Mouse (Mus musculus): Measurements from ENCODE around the gene Glmp.

DNA sequence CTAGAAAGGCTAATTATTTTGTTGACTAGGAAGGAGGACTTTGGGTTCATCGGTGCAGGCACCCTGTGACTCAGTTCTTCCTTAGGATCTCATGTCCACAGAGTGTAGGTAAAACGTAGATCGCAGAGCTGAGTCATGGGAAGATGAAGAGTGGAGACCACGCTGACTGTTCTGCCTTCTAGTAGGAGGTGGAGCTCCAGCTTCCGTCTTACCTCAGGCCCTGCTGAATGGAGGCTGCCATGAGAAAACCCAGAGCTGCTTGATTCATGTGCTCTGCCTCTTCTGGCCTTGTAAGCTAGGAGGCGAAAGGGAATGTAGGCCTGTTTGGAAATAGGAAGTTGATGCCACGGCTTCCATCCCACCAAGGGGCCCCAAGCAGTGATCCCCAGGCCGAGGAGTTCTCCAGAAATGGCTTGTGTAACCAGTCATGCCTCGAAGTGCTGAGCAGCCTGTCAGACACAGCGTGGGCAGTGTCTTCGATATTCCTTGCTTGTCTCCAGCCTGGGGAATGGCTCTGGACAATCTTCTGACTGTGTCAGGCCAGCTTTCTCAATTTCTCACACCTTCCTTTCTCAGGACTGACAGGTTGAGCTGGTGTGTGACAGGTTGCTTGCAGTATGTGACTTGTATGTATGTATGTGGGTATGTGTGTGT lies 12.7 kb downstream of the Glmp start:
- TF ChIP-seq POLR2A (IDR thresholded peaks at IDR 0.05; ENCODE audit: insufficient read length, low read depth) (no peak), SRF (IDR thresholded peaks at IDR 0.05; ENCODE audit: control insufficient read depth, insufficient read length, low read depth) (no peak), POLR2AphosphoS2 (IDR thresholded peaks at IDR 0.05; ENCODE audit: insufficient read length, low read depth) (no peak), MYOG (IDR thresholded peaks at IDR 0.05; ENCODE audit: control insufficient read depth in 1 of 3, insufficient read depth in 1 of 3, insufficient read length in 2 of 3, low read depth in 2 of 3) (no peak), TCF12 (IDR thresholded peaks at IDR 0.05; ENCODE audit: insufficient read depth, poor library complexity, severe bottlenecking) (no peak), REST (IDR thresholded peaks at IDR 0.05; ENCODE audit: insufficient read depth, insufficient read length) (no peak), MYOD1 (IDR thresholded peaks at IDR 0.05; ENCODE audit: control insufficient read depth in 1 of 3, insufficient read length in 2 of 3, low read depth in 2 of 3) (no peak), MAX (IDR thresholded peaks at IDR 0.05; ENCODE audit: low read depth) (no peak), USF1 (IDR thresholded peaks at IDR 0.05; ENCODE audit: low read depth) (no peak), TCF3 (IDR thresholded peaks at IDR 0.05; ENCODE audit: insufficient read length, low read depth) (no peak), CEBPB (IDR thresholded peaks at IDR 0.05; ENCODE audit: insufficient read depth, poor library complexity, severe bottlenecking) (no peak)

Measured in myocyte (in vitro differentiated cells).